In genomic region chr14:58691129-58691828, GRCm38 (mm10) we compare ENCODE assay signal across 13 mouse cellular contexts.
"Had no signal": no experiment of that assay in that cellular context is flagged by ENCODE, and none has a peak within 500 bp of the region (broad histone marks: within the 10 kb centered on the region; RNA-seq: fewer than 3 reads in every experiment).

No protein-coding gene starts in this region.

- H3K4me2 ChIP-seq: liver, embryonic 13.5 days; midbrain, embryonic 11.5 days had no signal

- H3K4me3 ChIP-seq: liver, embryonic 13.5 days had no signal

- DNase-seq: kidney, adult 18-20 months; kidney, postnatal 10 days; layer of hippocampus, adult 9-11 months; liver, embryonic 13.5 days; lung, adult 2 months; lung, postnatal 14 days; lung, postnatal 4 days; midbrain, embryonic 14.5 days; thymus, adult 2 months; thymus, postnatal 25 days had no signal

- H3K9ac ChIP-seq: liver, embryonic 13.5 days had no signal

- H3K27ac ChIP-seq: liver, embryonic 13.5 days had no signal

- H3K9me3 ChIP-seq: liver, embryonic 13.5 days had no signal

- ATAC-seq: inflammation-experienced regulatory T-cells, adult 6 months; intestine, embryonic 16.5 days had no signal

- H3K36me3 ChIP-seq: liver, embryonic 13.5 days had no signal

- H3K27me3 ChIP-seq: liver, embryonic 13.5 days had no signal

- H3K4me1 ChIP-seq: liver, embryonic 13.5 days had no signal
